Mouse (Mus musculus) adrenal gland, adult 8-10 months (tissue): ENCODE measurements around the gene Serpina3g. TPM values are rescaled to one million over a fixed set of nuclear protein-coding genes. Genes with fewer than 3 reads are reported as not detected.

Experiments
- DNase-seq: peaks from one replicate; pipeline ENCODE4 v3.0.0; 2022
- total RNA-seq, 4 experiments: library from RNA; stranded (reverse); gene quantifications; 2 replicates each; pipeline ENCODE4 v1.2.4; 2022

Serpina3g gene
- total RNA-seq, 4 experiments from 2014 or later = 3.0 to 9.9 (median 3.8) TPM

DNA sequence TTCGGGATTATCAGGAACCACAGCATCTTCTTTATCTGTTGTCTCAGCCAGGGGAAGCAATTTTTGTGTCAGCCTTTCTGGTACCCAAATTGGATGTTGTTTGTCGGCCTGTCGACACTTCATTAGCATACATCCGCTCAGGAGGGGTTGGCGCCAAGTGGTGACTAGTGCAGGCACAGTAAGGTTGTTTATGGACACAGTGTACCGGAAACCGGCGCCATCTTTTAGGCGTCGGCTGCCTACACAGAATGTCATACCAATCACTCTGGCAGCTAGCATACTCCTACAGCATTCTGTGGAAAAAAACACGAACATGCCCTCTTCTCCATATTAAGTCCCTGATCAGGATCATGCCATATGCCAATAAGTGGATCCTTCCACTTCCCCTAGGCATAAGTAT lies 47.3 kb downstream of the Serpina3g start:
- no peak for DNase-seq

DNA sequence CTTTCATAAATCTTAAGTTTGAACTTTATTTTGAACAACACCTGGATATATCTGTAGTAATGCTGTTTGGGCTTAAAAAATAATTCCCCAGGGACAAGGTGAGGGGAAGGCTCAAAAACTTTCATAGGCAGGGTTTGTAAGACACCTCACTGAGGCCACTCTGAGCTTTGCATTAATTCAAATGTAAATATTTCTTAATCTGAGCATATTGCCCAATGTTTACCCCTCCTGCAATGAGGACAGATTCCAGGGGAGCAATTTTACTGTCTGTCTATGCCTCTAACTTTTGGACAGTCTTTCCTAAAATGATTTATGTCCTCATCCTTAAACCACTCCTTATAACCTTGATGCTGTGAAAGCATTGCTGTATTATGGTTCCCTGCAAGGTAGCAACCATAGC lies 52.3 kb downstream of the Serpina3g start:
- DNase-seq = no peak

GRCm38 (mm10) chr12:104289872-104290271 lies 53.8 kb downstream of the Serpina3g start:
- no peak for DNase-seq

Other genes starting within 250 kb of the Serpina3g start
- gene Serpina11, start 246.3 kb upstream of the Serpina3g start, total RNA-seq = not detected
- not detected for gene Serpina9, start 222.5 kb upstream of the Serpina3g start, total RNA-seq
- under 1 TPM in 3 of 4 experiments, not detected in 1; 0.08 to 0.38 (median 0.28) TPM for gene Serpina12, start 191.8 kb upstream of the Serpina3g start, total RNA-seq
- gene Serpina5, start 135.1 kb upstream of the Serpina3g start, total RNA-seq = 1 to 10 TPM; 1.1 to 3.3 (median 1.9) TPM
- gene Serpina3a, start 123.5 kb upstream of the Serpina3g start, total RNA-seq = under 1 TPM in 1 of 4 experiments, not detected in 3; 0.20 TPM
- gene Serpina3b, start 108.2 kb upstream of the Serpina3g start, total RNA-seq = under 1 TPM in 3 of 4 experiments, not detected in 1; 0.15 to 0.40 (median 0.20) TPM
- gene Serpina3c, start 82.4 kb upstream of the Serpina3g start, total RNA-seq = 10 to 100 TPM in 3 of 4 experiments, 1 to 10 TPM in 1; 8.3 to 18.3 (median 13.6) TPM
- gene Serpina3f, start 21.7 kb upstream of the Serpina3g start, total RNA-seq = under 1 TPM in 3 of 4 experiments, not detected in 1; 0.35 to 0.78 (median 0.38) TPM
- gene Serpina3i, start 26.9 kb downstream of the Serpina3g start, total RNA-seq = under 1 TPM in 2 of 4 experiments, not detected in 2; 0.24 to 0.31 TPM
- gene Serpina3j, start 78.3 kb downstream of the Serpina3g start, total RNA-seq = under 1 TPM in 1 of 4 experiments, not detected in 3; 0.42 TPM
- gene Serpina3k, start 102.2 kb downstream of the Serpina3g start, total RNA-seq = 1 to 10 TPM in 3 of 4 experiments, under 1 TPM in 1; 0.49 to 6.3 (median 3.1) TPM
- 1 to 10 TPM in 3 of 4 experiments, under 1 TPM in 1; 0.74 to 2.5 (median 1.1) TPM for gene Serpina3m, start 102.2 kb downstream of the Serpina3g start, total RNA-seq
- 10 to 100 TPM in 2 of 4 experiments, 1 to 10 TPM in 2; 6.0 to 42.3 (median 14.6) TPM for gene Serpina3n, start 170.5 kb downstream of the Serpina3g start, total RNA-seq
- under 1 TPM in 1 of 4 experiments, not detected in 3; 0.21 TPM for gene Gsc, start 237.1 kb downstream of the Serpina3g start, total RNA-seq